ENCODE assay signal across 9 mouse cellular contexts in the genomic region with DNA sequence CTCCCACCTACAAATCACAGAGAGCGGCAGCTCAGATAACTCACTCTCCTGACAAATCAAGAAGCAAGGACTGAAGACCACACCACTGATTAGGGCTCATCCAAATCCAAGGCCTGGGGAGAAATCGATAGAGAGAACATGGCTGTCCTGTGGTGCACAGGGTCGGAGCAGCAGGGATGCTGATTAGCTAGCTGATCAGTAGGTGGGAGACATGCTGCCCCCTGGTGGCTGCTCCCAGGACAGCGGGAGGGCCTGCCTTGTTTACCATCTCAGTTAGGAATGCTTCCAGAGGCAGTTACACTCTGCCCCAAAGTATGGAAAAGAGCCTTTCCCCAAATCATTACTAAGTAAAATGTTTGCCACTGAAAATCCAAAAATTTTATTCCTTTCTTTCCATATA.
DNase-seq lines count a peak whose midpoint lies in the region; ATAC-seq and TF ChIP-seq lines count a peak whose summit lies in the region.
"Had no signal": no experiment of that assay in that cellular context is flagged by ENCODE, and none has a peak within 500 bp of the region (broad histone marks: within the 10 kb centered on the region; RNA-seq: fewer than 3 reads in every experiment).

No protein-coding gene starts in this region.

- ATAC-seq in embryonic facial prominence, embryonic 11.5 days (replicated peaks; ENCODE audit: insufficient number of reproducible peaks, low FRiP score, low TSS enrichment, low read depth) = 0 out of 2 replicates have a peak, but pooled peaks have one; percentile 65

- TF ChIP-seq CTCF in CH12.LX (conservative IDR thresholded peaks at IDR 0.05 in 1 of 2, IDR thresholded peaks at IDR 0.05 in 1 of 2; ENCODE audit: low read depth in 2 of 2, low read length in 2 of 2) = peak; percentile 90 to 91

- dilution Hi-C loops in CH12.LX (cut with MboI; ENCODE audit: extremely low pct_ligation_motif_present, extremely low pct_unique_long_range_greater_than_20kb, low sequenced_read_pairs) = no loop called here

- no peaks in the 10 kb centered on the region for H3K9me3 ChIP-seq in CH12.LX (replicated peaks; ENCODE audit: low read length)
- no peaks in the 10 kb centered on the region for H3K9me3 ChIP-seq in embryonic facial prominence, embryonic 11.5 days (replicated peaks; ENCODE audit: control insufficient read depth, low read length)
- H3K9me3 ChIP-seq: limb, embryonic 13.5 days had no signal

- 18% methylated on average over 4 of the region's 4 CpGs for WGBS in embryonic facial prominence, embryonic 11.5 days

- TF ChIP-seq EP300 in CH12.LX (IDR thresholded peaks at IDR 0.05; ENCODE audit: low read length) = no peak

- no peak overlapping the region; the same call in 1 of the 2 replicates for H3K4me2 ChIP-seq in CH12.LX (ENCODE audit: insufficient read depth, low read depth, poor library complexity, severe bottlenecking)
- no peak overlapping the region for H3K4me2 ChIP-seq in embryonic facial prominence, embryonic 11.5 days (ENCODE audit: low read depth, low read length)
- H3K4me2 ChIP-seq: limb, embryonic 13.5 days had no signal

- H3K27ac ChIP-seq in CH12.LX (ENCODE audit: insufficient read depth, low read depth) = no peak overlapping the region
- no peak overlapping the region for H3K27ac ChIP-seq in embryonic facial prominence, embryonic 11.5 days (replicated peaks; ENCODE audit: low read depth, low read length)
- H3K27ac ChIP-seq: limb, embryonic 13.5 days had no signal

- TF ChIP-seq POLR2A in CH12.LX (IDR thresholded peaks at IDR 0.05; ENCODE audit: low read depth, low read length) = no peak

- no peak overlapping the region for H3K4me3 ChIP-seq in CH12.LX (replicated peaks in 1 of 3; ENCODE audit: low read depth in 2 of 3, low read length in 2 of 3, poor library complexity in 1 of 3)
- H3K4me3 ChIP-seq in embryonic facial prominence, embryonic 11.5 days (ENCODE audit: low read depth, low read length) = no peak overlapping the region
- H3K4me3 ChIP-seq: limb, embryonic 13.5 days had no signal

- peaks cover 92% of the 10 kb centered on the region for H3K27me3 ChIP-seq in CH12.LX (replicated peaks)
- no peaks in the 10 kb centered on the region for H3K27me3 ChIP-seq in embryonic facial prominence, embryonic 11.5 days (ENCODE audit: control insufficient read depth, insufficient read depth, low read length)

- TF ChIP-seq RAD21 in CH12.LX (IDR thresholded peaks at IDR 0.05; ENCODE audit: low read depth, low read length) = peak; percentile 71

- H3K79me2 ChIP-seq in CH12.LX (replicated peaks; ENCODE audit: control insufficient read depth, extremely low read depth, insufficient read depth, poor library complexity, severe bottlenecking) = no peaks in the 10 kb centered on the region

- DNase-seq in CH12.LX (ENCODE audit: extremely low read depth) = peak; percentile 60
- DNase-seq in adrenal gland, postnatal 14 days = peak; percentile 89
- peak; percentile 83 for DNase-seq in embryonic facial prominence, embryonic 11.5 days (ENCODE audit: low spot score)
- DNase-seq in heart, adult 8-10 months (ENCODE audit: low spot score) = peak; percentile 58
- DNase-seq in layer of hippocampus, adult 18-20 months (ENCODE audit: low spot score in 2 of 2) = peak; percentile 68 to 92
- peak; percentile 86 for DNase-seq in lung, postnatal 14 days
- DNase-seq in right cerebral cortex, postnatal 10 days (ENCODE audit: low spot score in 2 of 2) = peak; percentile 80 to 87
- peak; percentile 79 for DNase-seq in urinary bladder, postnatal 25 days (ENCODE audit: low spot score)

- no peaks in the 10 kb centered on the region for H3K4me1 ChIP-seq in CH12.LX (ENCODE audit: control insufficient read depth in 1 of 2, insufficient read depth in 2 of 2)
- H3K4me1 ChIP-seq in embryonic facial prominence, embryonic 11.5 days (ENCODE audit: control insufficient read depth, insufficient read depth, low read length) = no peaks in the 10 kb centered on the region

- in situ Hi-C loops in CH12.LX (cut with MboI; ENCODE audit: low pct_ligation_motif_present, low pct_unique_long_range_greater_than_20kb, low sequenced_read_pairs) = no loop called here

- no peaks in the 10 kb centered on the region for H3K36me3 ChIP-seq in CH12.LX (replicated peaks in 1 of 2; ENCODE audit: control insufficient read depth in 1 of 2, insufficient read depth in 1 of 2, low read length in 1 of 2)
- H3K36me3 ChIP-seq in embryonic facial prominence, embryonic 11.5 days (replicated peaks; ENCODE audit: control insufficient read depth, insufficient read depth, low read depth, low read length) = no peaks in the 10 kb centered on the region
- H3K36me3 ChIP-seq: limb, embryonic 13.5 days had no signal

- H3K9ac ChIP-seq in CH12.LX (ENCODE audit: insufficient read depth, low read depth) = no peak overlapping the region
- H3K9ac ChIP-seq in embryonic facial prominence, embryonic 11.5 days (replicated peaks; ENCODE audit: low read length) = no peak overlapping the region
- H3K9ac ChIP-seq: limb, embryonic 13.5 days had no signal

TF ChIP-seq in CH12.LX, 34 proteins besides CTCF, POLR2A, EP300 and RAD21:
- TF ChIP-seq MAZ (IDR thresholded peaks at IDR 0.05; ENCODE audit: low read depth, low read length) = no peak
- no peak for TF ChIP-seq USF2 (conservative IDR thresholded peaks at IDR 0.05; ENCODE audit: low read depth, low read length)
- no peak for TF ChIP-seq SIN3A (IDR thresholded peaks at IDR 0.05; ENCODE audit: low read length)
- TF ChIP-seq MXI1 (IDR thresholded peaks at IDR 0.05; ENCODE audit: low read depth, low read length) = no peak
- peak; percentile 90 for TF ChIP-seq SMC3 (IDR thresholded peaks at IDR 0.05; ENCODE audit: low read depth, low read length)
- TF ChIP-seq ZKSCAN1 (IDR thresholded peaks at IDR 0.05; ENCODE audit: borderline replicate concordance, low read depth, low read length) = no peak
- no peak for TF ChIP-seq PAX5 (IDR thresholded peaks at IDR 0.05; ENCODE audit: low read length)
- TF ChIP-seq GABPA (IDR thresholded peaks at IDR 0.05; ENCODE audit: insufficient replicate concordance, low read depth, low read length) = no peak
- no peak for TF ChIP-seq MAX (IDR thresholded peaks at IDR 0.05; ENCODE audit: low read length)
- peak; percentile 25; the same call in 1 of the 2 replicates for TF ChIP-seq ZC3H11A (IDR thresholded peaks at IDR 0.05; ENCODE audit: low read depth, low read length)
- no peak for TF ChIP-seq ZMIZ1 (IDR thresholded peaks at IDR 0.05; ENCODE audit: low read depth, low read length)
- TF ChIP-seq ETS1 (conservative IDR thresholded peaks at IDR 0.05; ENCODE audit: low read depth, low read length) = no peak
- TF ChIP-seq POLR2AphosphoS2 (IDR thresholded peaks at IDR 0.05; ENCODE audit: low read depth, low read length) = no peak
- peak; percentile 55; the same call in 1 of the 2 replicates for TF ChIP-seq IRF4 (IDR thresholded peaks at IDR 0.05; ENCODE audit: low read depth, low read length)
- TF ChIP-seq UBTF (IDR thresholded peaks at IDR 0.05; ENCODE audit: low read depth, low read length) = no peak
- no peak for TF ChIP-seq BHLHE40 (IDR thresholded peaks at IDR 0.05; ENCODE audit: low read depth, low read length)
- no peak for TF ChIP-seq CHD1 (IDR thresholded peaks at IDR 0.05; ENCODE audit: low read depth, low read length)
- no peak for TF ChIP-seq JUN (IDR thresholded peaks at IDR 0.05; ENCODE audit: insufficient read depth, low read depth, low read length)
- no peak for TF ChIP-seq MYC (IDR thresholded peaks at IDR 0.05; ENCODE audit: low read depth, low read length)
- no peak for TF ChIP-seq ELF1 (IDR thresholded peaks at IDR 0.05; ENCODE audit: low read depth, low read length)
- TF ChIP-seq NRF1 (IDR thresholded peaks at IDR 0.05; ENCODE audit: low read depth, low read length) = no peak
